Mouse (Mus musculus) CH12.LX (cell line): ENCODE data around the gene Myrip. TPM values are rescaled to one million over a fixed set of nuclear protein-coding genes. Genes with fewer than 3 reads are reported as not detected.

Experiments used
- DNase-seq: peaks from one replicate; pipeline ENCODE4 v3.0.0-alpha.2; 2013; ENCODE audit errors: extremely low read depth
- H3K27ac ChIP-seq: 2 replicates; pipeline ENCODE4 v1.5.1; 2012; ENCODE audit warnings: low read depth, mild to moderate bottlenecking, control low read depth, moderate library complexity; ENCODE audit not compliant: insufficient read depth
- H3K27me3 ChIP-seq: replicated peaks from 2 replicates; pipeline ENCODE3; 2012; ENCODE audit warnings: inconsistent platforms
- H3K36me3 ChIP-seq, 2 experiments: replicated peaks in 1 of 2; 2 replicates each; pipeline versions ENCODE3 to v1.6.1; 2012; ENCODE audit warnings: inconsistent platforms in 1 of 2, low read length in 1 of 2, mild to moderate bottlenecking in 1 of 2, mixed read lengths in 1 of 2, moderate library complexity in 1 of 2; ENCODE audit not compliant: control insufficient read depth in 1 of 2, insufficient read depth in 1 of 2
- H3K4me1 ChIP-seq, 2 experiments: 2 replicates each; pipeline ENCODE4 v1.6.1; 2012; ENCODE audit warnings: inconsistent platforms in 1 of 2, moderate library complexity in 1 of 2; ENCODE audit not compliant: insufficient read depth in 2 of 2, control insufficient read depth in 1 of 2
- H3K4me2 ChIP-seq: 2 replicates; pipeline ENCODE4 v1.6.1; 2012; ENCODE audit warnings: low read depth, mild to moderate bottlenecking, control low read depth; ENCODE audit not compliant: poor library complexity, insufficient read depth, severe bottlenecking
- H3K4me3 ChIP-seq, 3 experiments: fragments of 150-350 bp in 1 of 3; sonication (generic) in 1 of 3; replicated peaks in 1 of 3; 2 replicates each; pipeline versions ENCODE3 to v1.5.1; 2011 to 2012; ENCODE audit warnings: low read depth in 2 of 3, low read length in 2 of 3, mild to moderate bottlenecking in 2 of 3, moderate library complexity in 2 of 3, control low read depth in 1 of 3, improper control_type of control experiment in 1 of 3, inconsistent platforms in 1 of 3, mixed read lengths in 1 of 3; ENCODE audit not compliant: poor library complexity in 1 of 3
- H3K79me2 ChIP-seq: replicated peaks from 2 replicates; pipeline ENCODE4 v1.6.1; 2012; ENCODE audit warnings: mild to moderate bottlenecking, moderate library complexity; ENCODE audit not compliant: control insufficient read depth, poor library complexity, insufficient read depth, severe bottlenecking; ENCODE audit errors: extremely low read depth
- H3K9ac ChIP-seq: 2 replicates; pipeline ENCODE4 v1.6.1; 2012; ENCODE audit warnings: low read depth, mild to moderate bottlenecking, control low read depth, moderate library complexity; ENCODE audit not compliant: insufficient read depth
- H3K9me3 ChIP-seq: replicated peaks from 2 replicates; pipeline ENCODE3; 2012; ENCODE audit warnings: low read length, inconsistent platforms, mixed read lengths
- BHLHE40 ChIP-seq: IDR thresholded peaks from 2 replicates; pipeline ENCODE4 v1.6.1; 2011; ENCODE audit warnings: mild to moderate bottlenecking, low read depth, low read length, improper control_type of control experiment
- CHD1 ChIP-seq: IDR thresholded peaks from 2 replicates; pipeline ENCODE4 v1.6.1; 2012; ENCODE audit warnings: low read depth, low read length, improper control_type of control experiment, inconsistent platforms
- CHD2 ChIP-seq: IDR thresholded peaks from 2 replicates; pipeline ENCODE4 v1.6.1; 2011; ENCODE audit warnings: low read length, improper control_type of control experiment
- CTCF ChIP-seq, 2 experiments: IDR thresholded peaks in 1 of 2; conservative IDR thresholded peaks in 1 of 2; 2 replicates each; pipeline ENCODE4 v1.5.1; 2011 to 2012; ENCODE audit warnings: low read depth in 2 of 2, low read length in 2 of 2, improper control_type of control experiment in 1 of 2, inconsistent platforms in 1 of 2, mild to moderate bottlenecking in 1 of 2, moderate library complexity in 1 of 2
- E2F4 ChIP-seq: IDR thresholded peaks from 2 replicates; pipeline ENCODE4 v1.6.1; 2011; ENCODE audit warnings: low read depth, low read length, improper control_type of control experiment; ENCODE audit not compliant: insufficient replicate concordance
- EP300 ChIP-seq: IDR thresholded peaks from 2 replicates; pipeline ENCODE4 v1.6.1; 2011; ENCODE audit warnings: low read length, improper control_type of control experiment
- ETS1 ChIP-seq: conservative IDR thresholded peaks from 2 replicates; pipeline ENCODE4 v1.6.1; 2012; ENCODE audit warnings: low read depth, mild to moderate bottlenecking, inconsistent platforms, low read length, improper control_type of control experiment, moderate library complexity
- HCFC1 ChIP-seq: IDR thresholded peaks from 2 replicates; pipeline ENCODE4 v1.6.1; 2012; ENCODE audit warnings: low read depth, mild to moderate bottlenecking, inconsistent platforms, low read length, improper control_type of control experiment
- IRF4 ChIP-seq: IDR thresholded peaks from 2 replicates; pipeline ENCODE4 v1.6.1; 2014; ENCODE audit warnings: low read depth, mild to moderate bottlenecking, inconsistent platforms, low read length, improper control_type of control experiment
- JUND ChIP-seq: conservative IDR thresholded peaks from 2 replicates; pipeline ENCODE4 v1.6.1; 2011; ENCODE audit warnings: low read depth, low read length, improper control_type of control experiment
- KAT2A ChIP-seq: IDR thresholded peaks from 2 replicates; pipeline ENCODE4 v1.6.1; 2012; ENCODE audit warnings: low read length, improper control_type of control experiment, inconsistent platforms; ENCODE audit not compliant: insufficient replicate concordance
- MAFK ChIP-seq: IDR thresholded peaks from 2 replicates; pipeline ENCODE4 v1.6.1; 2011; ENCODE audit warnings: low read length, improper control_type of control experiment; ENCODE audit not compliant: insufficient replicate concordance
- MAX ChIP-seq: IDR thresholded peaks from 2 replicates; pipeline ENCODE4 v1.6.1; 2011; ENCODE audit warnings: low read length, improper control_type of control experiment
- MAZ ChIP-seq: IDR thresholded peaks from 2 replicates; pipeline ENCODE4 v1.6.1; 2012; ENCODE audit warnings: low read depth, mild to moderate bottlenecking, inconsistent platforms, low read length, improper control_type of control experiment, moderate library complexity
- MEF2A ChIP-seq: IDR thresholded peaks from 2 replicates; pipeline ENCODE4 v1.6.1; 2014; ENCODE audit warnings: low read depth, mild to moderate bottlenecking, inconsistent platforms, low read length, improper control_type of control experiment, borderline replicate concordance
- RCOR1 ChIP-seq: conservative IDR thresholded peaks from 2 replicates; pipeline ENCODE4 v1.6.1; 2012; ENCODE audit warnings: low read depth, mild to moderate bottlenecking, inconsistent platforms, low read length, improper control_type of control experiment
- SIN3A ChIP-seq: IDR thresholded peaks from 2 replicates; pipeline ENCODE4 v1.6.1; 2012; ENCODE audit warnings: low read length, improper control_type of control experiment, inconsistent platforms
- TBP ChIP-seq: conservative IDR thresholded peaks from 2 replicates; pipeline ENCODE4 v1.6.1; 2011; ENCODE audit warnings: low read depth, low read length, improper control_type of control experiment
- USF1 ChIP-seq: IDR thresholded peaks from 2 replicates; pipeline ENCODE4 v1.6.1; 2014; ENCODE audit warnings: low read depth, mild to moderate bottlenecking, inconsistent platforms, low read length, improper control_type of control experiment
- USF2 ChIP-seq: conservative IDR thresholded peaks from 2 replicates; pipeline ENCODE4 v1.6.1; 2011; ENCODE audit warnings: low read depth, low read length, improper control_type of control experiment
- ZKSCAN1 ChIP-seq: IDR thresholded peaks from 2 replicates; pipeline ENCODE4 v1.6.1; 2012; ENCODE audit warnings: low read depth, inconsistent platforms, low read length, improper control_type of control experiment, borderline replicate concordance
- dilution Hi-C: fragments of 300-500 bp; cut with MboI; formaldehyde crosslinking; loops from 2 replicates; pipeline ENCODE4 v1.14.3; 2020; ENCODE audit warnings: low sequenced_read_pairs; ENCODE audit not compliant: extremely low pct_unique_long_range_greater_than_20kb, extremely low pct_ligation_motif_present
- in situ Hi-C: fragments of 300-500 bp; cut with MboI; formaldehyde crosslinking; loops from 3 replicates; pipeline ENCODE4 v1.14.3; 2019; ENCODE audit warnings: low sequenced_read_pairs, low pct_ligation_motif_present, low pct_unique_long_range_greater_than_20kb, mixed read lengths
- polyA plus RNA-seq: library from polyadenylated mRNA; unstranded; fragments of >175 nt; gene quantifications from 2 replicates; pipeline ENCODE4 v1.2.1, GENCODE M21; 2012; ENCODE audit warnings: low read depth; ENCODE audit not compliant: insufficient read length
- total RNA-seq, 2 experiments: library from RNA; depleted of rRNA; stranded (reverse); fragments of 300-350 nt in 1 of 2; fragments of >200 nt in 1 of 2; gene quantifications; 2 replicates each; pipeline ENCODE4 v1.2.3; 2012 to 2014

The Myrip gene
- total and polyA plus RNA-seq, 3 experiments, result not detected

- dilution Hi-C loops, result no loop called here
- no peak for DNase-seq
- Histone ChIP-seq H3K4me1 (no peaks in the 10 kb centered on the region), H3K79me2 (no peaks in the 10 kb centered on the region), H3K36me3 (no peaks in the 10 kb centered on the region), H3K27ac (no peak overlapping the region), H3K27me3 (peaks cover 14% of the 10 kb centered on the region), H3K9ac (no peak overlapping the region)
- in situ Hi-C loops, result no loop called here
- TF ChIP-seq KAT2A (no peak), RCOR1 (no peak), TBP (no peak), CHD2 (no peak), MAZ (no peak), EP300 (no peak), HCFC1 (no peak), SIN3A (no peak), MAX (no peak), CTCF (conservative IDR thresholded peaks at IDR 0.05 in 1 of 2, IDR thresholded peaks at IDR 0.05 in 1 of 2; ENCODE audit: low read depth in 2 of 2, low read length in 2 of 2) (no peak), IRF4 (no peak), BHLHE40 (no peak), JUND (no peak), USF2 (no peak), CHD1 (no peak), USF1 (no peak), ETS1 (no peak)
- TF ChIP-seq, all 38 proteins: peak for 0
- H3K9me3 ChIP-seq, result peaks cover 13% of the 10 kb centered on the region
- H3K4me3 ChIP-seq, result no peak overlapping the region
- no peak overlapping the region for H3K4me2 ChIP-seq
Observed at GRCm38 (mm10) chr9:120435841-120436240, 134.5 kb downstream of the Myrip start.

DNA sequence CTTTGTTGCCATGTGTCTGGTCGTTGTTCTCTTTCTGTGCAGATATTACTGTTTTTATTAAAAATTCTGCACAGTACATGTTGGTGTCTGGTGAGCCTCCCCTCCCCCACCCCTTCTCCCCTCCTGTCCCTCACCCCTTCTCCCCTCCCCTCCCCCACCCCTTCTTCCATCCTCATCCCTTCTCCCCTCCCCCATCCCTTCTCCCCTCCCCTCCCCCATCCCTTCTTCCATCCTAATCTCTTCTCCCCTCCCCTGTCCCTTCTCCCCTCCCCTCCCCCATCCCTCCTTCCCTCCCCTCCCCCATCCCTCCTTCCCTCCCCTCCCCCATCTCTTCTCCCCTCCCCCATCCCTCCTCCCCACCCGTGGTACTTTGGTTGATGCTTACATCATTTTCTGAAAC is 135.5 kb downstream of the Myrip start:
- dilution Hi-C loops (no loop called here), in situ Hi-C loops (no loop called here)
- no peaks in the 10 kb centered on the region for H3K79me2 ChIP-seq
- H3K4me1 ChIP-seq, result no peaks in the 10 kb centered on the region
- no peak for TF ChIP-seq MAX
- TF ChIP-seq ETS1, result no peak
- no peak for TF ChIP-seq E2F4
- no peak for TF ChIP-seq ZKSCAN1
- TF ChIP-seq MAFK, result no peak
- no peak for TF ChIP-seq MEF2A
- no peak overlapping the region for H3K9ac ChIP-seq
- H3K4me2 ChIP-seq, result no peak overlapping the region
- H3K9me3 ChIP-seq, result peaks cover 13% of the 10 kb centered on the region
- H3K27ac ChIP-seq, result no peak overlapping the region
- H3K27me3 ChIP-seq, result peaks cover 12% of the 10 kb centered on the region
- no peak for DNase-seq
- no peak overlapping the region for H3K4me3 ChIP-seq
- H3K36me3 ChIP-seq, result no peaks in the 10 kb centered on the region
